Mouse (Mus musculus) CH12F3 (cell line): Measurements from ENCODE around the gene Irs1.

Experiments used
- in situ Hi-C: fragments of 300-500 bp; cut with MboI; formaldehyde crosslinking; loops from 2 replicates; pipeline ENCODE4 v1.14.3; 2020; ENCODE audit warnings: low sequenced_read_pairs

Irs1 gene

DNA sequence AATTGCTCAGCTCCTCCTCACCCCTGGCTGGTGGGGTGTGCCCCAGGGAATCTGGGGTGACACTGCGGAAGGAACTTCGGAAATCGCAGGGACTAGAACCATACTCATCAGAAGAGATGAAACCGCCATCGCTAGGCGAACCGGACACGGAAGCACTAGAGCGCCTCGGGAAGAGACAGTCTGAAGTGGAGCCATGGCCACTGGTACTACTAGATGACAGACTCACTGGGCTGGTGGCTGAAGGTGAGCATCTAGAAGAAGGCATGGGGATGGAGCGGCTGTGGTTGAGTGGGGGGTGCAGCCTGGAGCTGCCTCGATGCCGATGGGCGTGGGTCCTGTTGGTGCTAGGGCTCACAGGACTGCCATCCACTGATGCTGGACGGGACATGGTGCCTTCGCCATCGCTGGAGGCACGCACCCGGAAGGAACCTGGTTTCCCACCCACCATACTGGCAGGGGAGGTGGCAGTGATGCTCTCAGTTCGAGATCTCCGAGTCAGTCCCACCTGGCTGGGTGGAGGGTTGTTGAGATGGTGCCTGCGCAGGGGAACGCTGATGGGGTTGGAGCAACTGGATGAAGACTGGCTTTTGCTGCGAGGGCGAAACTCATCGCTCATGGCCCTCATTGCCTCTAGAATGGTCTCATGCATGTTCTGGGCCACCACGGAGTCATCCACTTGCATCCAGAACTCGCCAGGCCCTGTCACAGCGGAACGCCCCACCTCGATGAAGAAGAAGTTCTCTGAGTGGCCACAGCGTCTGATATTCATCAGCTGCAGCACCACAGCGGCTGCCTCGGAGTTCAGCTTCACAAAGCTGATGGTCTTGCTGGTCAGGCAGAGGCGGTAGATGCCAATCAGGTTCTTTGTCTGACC lies 1.9 kb downstream of the Irs1 start:
- in situ Hi-C loops = loop anchor here (25.0 kb wide), 1 partner anchor 977 kb away; no protein-coding TSS in a partner anchor

DNA sequence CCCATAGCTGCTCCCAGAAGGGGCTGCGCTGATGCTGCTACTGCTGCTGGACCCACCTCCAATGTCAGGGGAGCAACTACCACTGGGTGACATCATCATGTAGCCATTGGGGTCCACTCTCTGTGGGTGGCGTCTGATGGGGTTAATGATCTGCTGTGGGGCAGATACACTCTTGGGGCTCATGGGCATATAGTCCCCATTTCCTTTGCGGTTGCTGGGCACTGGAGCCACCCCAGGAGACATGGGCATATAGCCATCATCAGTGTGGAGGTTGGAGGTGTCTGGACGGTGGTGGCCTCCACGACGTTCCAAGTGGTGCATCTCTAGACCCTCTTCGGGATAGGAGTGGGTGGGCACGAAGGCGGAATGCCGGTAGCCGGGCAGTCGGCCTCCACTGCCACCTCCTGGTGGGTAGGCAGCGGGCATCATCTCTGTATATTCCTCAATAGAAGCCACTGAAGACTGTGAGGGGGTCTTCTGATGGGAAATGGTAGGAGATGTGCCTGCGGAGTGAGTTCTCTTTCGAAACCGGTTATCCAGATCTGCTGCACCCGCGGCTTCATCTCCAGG lies 2.7 kb downstream of the Irs1 start:
- in situ Hi-C loops = loop anchor here (25.0 kb wide), 1 partner anchor 976 kb away; no protein-coding TSS in a partner anchor

GRCm38 (mm10) chr1:82287776-82288325 lies 3.4 kb downstream of the Irs1 start:
- in situ Hi-C loops = loop anchor here (25.0 kb wide), 1 partner anchor 976 kb away; no protein-coding TSS in a partner anchor

DNA sequence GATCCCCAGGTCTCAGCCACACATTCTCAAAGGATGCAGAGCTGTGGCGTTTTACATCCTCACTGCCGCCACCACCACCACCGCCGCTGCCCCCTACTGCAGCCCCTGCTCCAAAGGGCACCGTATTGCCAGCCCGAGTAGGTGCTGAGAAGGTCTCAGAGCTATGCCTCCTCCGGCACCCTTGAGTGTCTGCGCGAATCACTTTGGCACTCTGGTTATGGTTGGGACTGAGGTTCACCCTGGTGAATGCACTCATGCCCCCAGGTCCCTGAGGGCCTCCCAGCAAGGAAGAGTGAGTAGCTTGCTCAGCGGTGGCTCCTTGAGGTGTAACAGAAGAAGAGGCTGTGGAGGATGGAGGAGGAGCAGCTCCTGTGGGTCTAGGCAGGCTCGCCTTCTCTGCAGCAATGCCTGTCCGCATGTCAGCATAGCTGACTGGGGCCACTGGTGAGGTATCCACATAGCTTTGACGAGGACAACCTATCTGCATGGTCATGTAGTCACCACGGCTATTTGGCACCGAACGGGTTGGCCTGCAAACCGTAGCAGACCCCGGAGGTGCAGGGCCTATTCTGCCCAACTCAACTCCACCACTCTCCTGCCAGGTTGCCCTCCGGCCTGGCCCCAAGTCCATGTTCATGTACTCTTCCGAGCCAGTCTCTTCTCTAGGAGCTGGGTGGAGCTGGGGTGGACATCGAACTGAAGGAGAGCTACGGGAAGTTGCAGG lies 4.0 kb downstream of the Irs1 start:
- in situ Hi-C loops = loop anchor here (25.0 kb wide), 1 partner anchor 975 kb away; no protein-coding TSS in a partner anchor

DNA sequence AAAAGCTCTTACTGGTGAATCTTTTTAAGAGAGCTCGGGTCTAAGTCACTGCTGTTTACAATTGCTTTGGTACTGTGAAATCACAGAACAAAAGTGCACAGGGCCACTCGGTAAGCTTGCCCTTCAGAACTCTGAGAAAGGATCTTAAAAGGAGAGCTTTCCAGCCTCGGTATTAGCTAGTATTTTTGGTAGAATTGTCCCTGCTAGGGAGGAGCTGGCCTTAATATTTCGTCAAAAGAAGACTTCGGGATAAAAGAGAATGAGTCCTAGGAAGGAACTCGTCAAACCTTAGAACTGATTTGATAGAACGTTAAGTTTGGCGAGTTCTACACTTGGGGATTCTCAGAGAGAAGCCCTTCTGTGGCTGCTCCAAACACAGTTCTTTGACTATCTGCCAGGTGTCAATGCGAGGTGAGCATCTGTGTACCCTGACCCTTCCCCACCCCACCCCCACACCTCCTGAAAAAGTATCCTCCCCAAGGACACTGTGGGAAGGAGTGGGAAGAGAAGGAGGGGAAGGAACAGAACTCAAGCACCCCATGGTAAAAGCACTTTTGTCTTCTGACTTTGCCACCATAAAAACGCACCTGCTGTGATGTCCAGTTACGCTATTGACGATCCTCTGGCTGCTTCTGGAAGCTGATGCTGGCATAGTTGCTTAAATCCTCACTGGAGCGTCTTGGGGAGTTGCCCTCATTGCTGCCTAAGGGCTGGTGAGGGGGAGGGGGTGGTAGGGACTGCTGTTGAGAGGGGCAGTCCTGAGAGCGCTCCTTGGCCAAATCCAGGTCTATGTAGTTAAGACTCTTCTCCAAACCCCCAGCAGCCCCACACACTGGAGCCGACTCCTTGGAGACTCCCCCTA lies 4.8 kb downstream of the Irs1 start:
- in situ Hi-C loops = loop anchor here (25.0 kb wide), 1 partner anchor 974 kb away; no protein-coding TSS in a partner anchor

DNA sequence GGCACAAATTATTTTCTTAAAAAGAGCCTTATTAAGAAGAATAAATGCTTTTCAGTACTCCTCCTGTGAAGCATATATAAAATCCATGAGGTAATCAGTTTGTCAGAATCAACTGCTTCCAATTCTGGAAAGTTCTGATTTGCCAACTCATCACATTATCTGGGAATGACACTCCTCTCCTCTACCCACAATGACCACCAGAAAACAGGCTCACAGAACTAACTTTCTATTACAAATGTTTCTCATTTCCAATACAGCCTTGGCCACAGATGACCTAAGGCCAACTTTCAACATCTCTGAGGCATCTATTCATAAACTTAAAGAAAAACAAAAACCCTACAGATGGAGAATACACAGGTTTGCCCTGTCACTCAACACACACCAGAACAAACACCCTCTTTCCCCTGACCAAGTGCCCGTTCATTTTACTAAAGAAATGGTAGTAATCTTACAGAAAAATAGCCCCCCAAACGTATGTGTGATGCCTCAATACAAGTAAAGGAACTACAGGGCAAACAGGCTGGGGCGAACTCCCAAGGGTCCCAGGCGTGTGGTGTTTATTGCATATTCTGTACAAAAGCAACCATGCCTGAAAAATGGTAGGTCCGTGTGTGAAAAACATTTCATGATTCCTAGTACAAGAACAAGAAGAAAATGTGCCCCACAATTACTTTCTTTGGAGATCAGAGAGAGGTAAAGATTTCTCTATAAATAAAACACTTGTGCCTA lies 5.6 kb downstream of the Irs1 start:
- in situ Hi-C loops = loop anchor here (25.0 kb wide), 1 partner anchor 973 kb away; no protein-coding TSS in a partner anchor

GRCm38 (mm10) chr1:82284403-82284802 lies 6.8 kb downstream of the Irs1 start:
- in situ Hi-C loops = loop anchor here (25.0 kb wide), 1 partner anchor 972 kb away; no protein-coding TSS in a partner anchor

GRCm38 (mm10) chr1:82283901-82284301 lies 7.3 kb downstream of the Irs1 start:
- in situ Hi-C loops = loop anchor here (25.0 kb wide), 1 partner anchor 972 kb away; no protein-coding TSS in a partner anchor

GRCm38 (mm10) chr1:82282992-82283611 lies 8.1 kb downstream of the Irs1 start:
- in situ Hi-C loops = loop anchor here (25.0 kb wide), 1 partner anchor 971 kb away; no protein-coding TSS in a partner anchor

GRCm38 (mm10) chr1:82281823-82282222 lies 9.4 kb downstream of the Irs1 start:
- in situ Hi-C loops = loop anchor here (25.0 kb wide), 1 partner anchor 970 kb away; no protein-coding TSS in a partner anchor

DNA sequence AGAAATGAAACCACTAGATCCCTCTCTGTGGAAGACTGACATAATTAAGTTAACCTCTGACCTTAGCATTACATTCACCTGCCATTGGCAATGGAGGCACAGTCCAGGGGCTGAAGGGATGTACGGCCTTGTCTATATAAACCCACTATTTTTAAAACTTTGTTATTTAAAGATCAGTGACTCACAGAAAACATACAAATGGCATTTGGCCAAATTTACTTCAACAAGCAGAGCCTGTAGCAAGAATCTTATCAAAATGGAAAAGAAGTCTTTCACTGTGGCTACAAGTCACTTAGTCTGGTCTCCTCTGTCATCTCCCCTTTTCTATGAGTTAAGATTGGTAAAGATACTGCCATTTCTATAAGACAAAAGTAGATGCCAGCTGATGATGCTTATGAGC lies 11.4 kb downstream of the Irs1 start:
- in situ Hi-C loops = loop anchor here (25.0 kb wide), 1 partner anchor 967 kb away; no protein-coding TSS in a partner anchor

- in situ Hi-C loops = no loop called here
Observed at GRCm38 (mm10) chr1:82274361-82274760, 16.9 kb downstream of the Irs1 start.

- in situ Hi-C loops = no loop called here
Observed at GRCm38 (mm10) chr1:82273529-82273928, 17.7 kb downstream of the Irs1 start.

DNA sequence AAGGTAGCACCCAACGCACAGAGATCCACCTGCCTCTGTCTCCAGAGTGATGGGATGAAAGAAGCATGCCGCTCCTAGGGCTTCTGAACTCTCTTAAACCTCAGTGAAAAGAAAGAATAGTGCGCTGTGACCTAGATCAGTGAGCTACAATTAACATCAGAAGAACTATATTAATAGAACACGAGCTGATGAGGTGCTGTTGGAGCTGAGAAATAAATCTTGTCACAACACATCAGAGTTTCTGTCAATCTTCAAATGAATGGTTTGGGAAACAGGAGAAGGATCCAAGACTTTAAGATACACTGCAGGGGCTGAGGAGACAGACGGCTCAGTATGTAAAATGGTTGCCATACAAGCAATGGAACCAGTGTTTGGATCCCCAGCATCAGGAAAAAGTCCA lies 19.0 kb downstream of the Irs1 start:
- in situ Hi-C loops = no loop called here

DNA sequence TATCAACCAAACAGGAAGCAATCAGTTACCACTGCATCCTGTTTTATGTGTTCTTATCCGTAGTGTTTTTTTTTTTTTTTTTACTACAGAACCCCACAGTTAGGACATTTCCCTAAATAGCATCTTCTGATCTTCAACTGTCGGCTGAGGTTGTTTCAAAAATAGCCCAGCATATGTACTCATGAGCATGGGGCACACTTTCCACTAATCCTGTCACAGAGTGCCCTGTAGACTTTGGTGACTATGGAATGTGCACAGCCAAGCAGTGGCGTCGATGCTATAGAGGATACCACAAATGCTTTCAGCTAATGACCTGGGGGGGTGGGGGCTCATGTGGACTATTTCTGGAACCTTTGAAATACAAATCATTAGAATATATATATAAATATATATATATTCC lies 23.7 kb downstream of the Irs1 start:
- in situ Hi-C loops = no loop called here

- in situ Hi-C loops = no loop called here
Observed at GRCm38 (mm10) chr1:82262331-82262730, 28.9 kb downstream of the Irs1 start.

DNA sequence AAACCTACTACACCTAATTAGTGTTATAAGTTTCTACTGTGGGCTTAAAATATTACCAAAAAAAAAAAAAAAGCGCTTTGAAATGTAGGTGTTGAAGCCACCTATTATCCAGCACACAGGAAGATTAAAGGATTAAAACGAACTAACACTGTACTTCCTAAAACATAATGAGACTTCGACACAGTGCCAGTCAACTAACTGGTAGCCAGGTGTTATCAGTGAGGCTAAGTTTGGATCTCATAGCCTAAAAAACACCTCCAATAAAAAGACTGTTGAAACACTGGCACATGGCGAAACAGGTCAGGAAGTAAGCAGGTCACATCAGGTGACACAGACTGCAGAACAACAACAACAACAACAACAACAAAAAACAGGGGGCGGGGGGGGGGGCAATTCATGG lies 29.6 kb downstream of the Irs1 start:
- in situ Hi-C loops = no loop called here

GRCm38 (mm10) chr1:82261053-82261618 lies 30.1 kb downstream of the Irs1 start:
- in situ Hi-C loops = no loop called here
